Mouse (Mus musculus) lung, adult 2 months (tissue): ENCODE measurements around the gene Mark1.

Experiments
- CTCF ChIP-seq: fragments of 200-500 bp; IDR thresholded peaks from 2 replicates; pipeline ENCODE4 v1.5.1; 2011; ENCODE audit warnings: mild to moderate bottlenecking, low read length, control low read depth; ENCODE audit not compliant: insufficient read depth
- POLR2A ChIP-seq: fragments of 200-500 bp; IDR thresholded peaks from 2 replicates; pipeline ENCODE4 v1.6.1; 2011; ENCODE audit warnings: low read depth, mild to moderate bottlenecking, control low read depth, low read length, borderline replicate concordance; ENCODE audit errors: extremely low read depth

DNA sequence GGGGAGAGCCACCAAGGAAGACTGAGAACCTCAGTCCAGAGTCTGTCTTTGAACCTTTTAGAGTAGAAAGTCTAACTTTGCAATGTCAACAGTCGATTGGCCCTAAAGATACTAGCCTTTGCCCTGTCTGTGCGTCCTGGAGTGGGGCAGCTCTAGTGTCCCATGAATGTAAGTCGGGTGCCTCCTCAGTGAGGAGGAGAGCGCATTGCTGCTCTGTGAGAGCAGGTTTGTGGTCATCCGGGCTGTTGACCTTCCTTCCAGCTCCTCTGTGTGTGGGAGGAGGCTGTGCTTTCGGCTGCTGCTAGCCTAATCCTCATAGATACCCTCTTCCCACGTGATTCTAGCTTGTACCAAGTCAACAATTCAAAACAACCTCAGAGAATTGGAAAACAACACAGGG, 148.2 kb downstream of the Mark1 start:
- TF ChIP-seq POLR2A (no peak), CTCF (no peak)
